Mouse (Mus musculus) embryonic facial prominence, embryonic 11.5 days (tissue): ENCODE measurements around the gene Tnfrsf18. TPM values are rescaled to one million over a fixed set of nuclear protein-coding genes. Genes with fewer than 3 reads are reported as not detected.

Experiments used
- ATAC-seq: fragments of 200-750 bp; cut with Nextera tagmentation; replicated peaks from 2 replicates; pipeline ENCODE4 v1.8.0; 2017; ENCODE audit warnings: low read depth; ENCODE audit not compliant: insufficient number of reproducible peaks, low FRiP score, low TSS enrichment
- DNase-seq: peaks from one replicate; pipeline ENCODE4 v3.0.0-alpha.2; 2015; ENCODE audit warnings: low spot score
- H3K27ac ChIP-seq: fragments of 300-500 bp; sonication (generic); replicated peaks from 2 replicates; pipeline ENCODE4 v1.5.1; 2014; ENCODE audit warnings: mild to moderate bottlenecking, low read depth, low read length, control low read depth
- H3K27me3 ChIP-seq: fragments of 300-500 bp; sonication (generic); 2 replicates; pipeline ENCODE4 v1.6.1; 2014; ENCODE audit warnings: mild to moderate bottlenecking, low read length, moderate library complexity, mixed read lengths; ENCODE audit not compliant: control insufficient read depth, insufficient read depth
- H3K36me3 ChIP-seq: fragments of 300-500 bp; sonication (generic); replicated peaks from 2 replicates; pipeline ENCODE4 v1.6.1; 2014; ENCODE audit warnings: low read depth, mild to moderate bottlenecking, low read length, moderate library complexity, mixed read lengths; ENCODE audit not compliant: control insufficient read depth, insufficient read depth
- H3K4me1 ChIP-seq: fragments of 300-500 bp; sonication (generic); 2 replicates; pipeline ENCODE4 v1.6.1; 2014; ENCODE audit warnings: low read length, mixed read lengths; ENCODE audit not compliant: control insufficient read depth, insufficient read depth
- H3K4me2 ChIP-seq: fragments of 300-500 bp; sonication (generic); 2 replicates; pipeline ENCODE4 v1.6.1; 2014; ENCODE audit warnings: low read depth, mild to moderate bottlenecking, control low read depth, low read length, moderate library complexity
- H3K4me3 ChIP-seq: fragments of 300-500 bp; sonication (generic); 2 replicates; pipeline ENCODE4 v1.5.1; 2014; ENCODE audit warnings: low read depth, low read length, control low read depth
- H3K9ac ChIP-seq: fragments of 300-500 bp; sonication (generic); replicated peaks from 2 replicates; pipeline ENCODE4 v1.6.1; 2014; ENCODE audit warnings: mild to moderate bottlenecking, control low read depth, low read length
- H3K9me3 ChIP-seq: fragments of 300-500 bp; sonication (generic); replicated peaks from 2 replicates; pipeline ENCODE4 v1.6.1; 2016; ENCODE audit warnings: mild to moderate bottlenecking, low read length, inconsistent platforms, mixed read lengths; ENCODE audit not compliant: control insufficient read depth
- WGBS: fragments of 180-500 bp; shearing (Covaris S2); extraction: QIAGEN DNeasy Blood & Tissue Kit; methylation state at CpG from one replicate; pipeline ENCODE4 v1.1.7; 2014; 5-methylcytosine and 5-hydroxymethylcytosine counted together
- polyA plus RNA-seq: library from polyadenylated mRNA; unstranded; fragments of >200 nt; fragmentation: Nextera tagmentation; extraction: Ambion mirVana; gene quantifications from 2 replicates; pipeline ENCODE4 v1.2.1, GENCODE M21; 2014

Gene Tnfrsf18
- polyA plus RNA-seq, 1 experiment from 2014 or later: 0.55 TPM

- no peak overlapping the region for H3K9ac ChIP-seq
- ATAC-seq (no peak), DNase-seq (no peak)
- WGBS: 87% methylated on average over 5 of the region's 5 CpGs
- H3K9me3 ChIP-seq: no peaks in the 10 kb centered on the region
- H3K27ac ChIP-seq: no peak overlapping the region
- H3K4me3 ChIP-seq: no peak overlapping the region
- no peak overlapping the region for H3K4me2 ChIP-seq
- no peaks in the 10 kb centered on the region for H3K4me1 ChIP-seq
- no peaks in the 10 kb centered on the region for H3K36me3 ChIP-seq
- no peaks in the 10 kb centered on the region for H3K27me3 ChIP-seq
Observed at GRCm38 (mm10) chr4:156055173-156055572, 29.2 kb downstream of the Tnfrsf18 start.

- no peak for DNase-seq
- no peak for ATAC-seq
- Histone ChIP-seq H3K27me3 (no peaks in the 10 kb centered on the region), H3K36me3 (no peaks in the 10 kb centered on the region), H3K9ac (peak overlapping the region; percentile 7; the same call in 1 of the 2 replicates), H3K4me3 (peak overlapping the region; percentile 7; the same call in 1 of the 2 replicates), H3K27ac (no peak overlapping the region), H3K4me2 (peak overlapping the region; percentile 13), H3K4me1 (no peaks in the 10 kb centered on the region), H3K9me3 (no peaks in the 10 kb centered on the region)
- WGBS: 49% methylated on average over 10 of the region's 10 CpGs
Observed at GRCm38 (mm10) chr4:156057702-156058101, 31.7 kb downstream of the Tnfrsf18 start.

- ATAC-seq (no peak; the same call in 1 of the 2 replicates), DNase-seq (no peak)
- H3K36me3 ChIP-seq: no peaks in the 10 kb centered on the region
- no peaks in the 10 kb centered on the region for H3K9me3 ChIP-seq
- H3K9ac ChIP-seq: no peak overlapping the region
- H3K4me2 ChIP-seq: peak overlapping the region; percentile 24
- H3K27ac ChIP-seq: no peak overlapping the region
- no peaks in the 10 kb centered on the region for H3K4me1 ChIP-seq
- H3K4me3 ChIP-seq: peak overlapping the region; percentile 21
- H3K27me3 ChIP-seq: no peaks in the 10 kb centered on the region
- WGBS: 60% methylated on average over 9 of the region's 9 CpGs
Observed at GRCm38 (mm10) chr4:156058826-156059225, 32.9 kb downstream of the Tnfrsf18 start.

DNA sequence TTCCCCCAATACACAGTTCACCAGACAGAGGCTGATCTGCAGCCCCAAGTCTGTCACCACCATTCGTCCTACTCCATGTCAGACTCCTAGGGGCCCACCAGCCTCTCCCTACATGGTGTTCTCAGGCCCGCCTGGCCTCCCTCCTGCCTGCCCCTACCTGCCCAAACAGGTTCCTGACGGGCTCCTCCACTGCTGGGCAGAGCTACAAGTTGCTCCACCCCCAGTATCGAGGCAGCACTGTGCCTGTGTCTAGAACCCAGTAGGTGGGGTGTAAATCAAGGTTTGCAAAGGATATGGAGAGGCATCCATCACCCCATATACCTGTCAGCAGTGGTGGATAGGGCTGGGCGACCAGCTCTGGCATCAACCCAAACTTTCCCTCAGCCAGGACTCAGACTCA lies 33.3 kb downstream of the Tnfrsf18 start, which contains the start of gene Ttll10:
Gene Ttll10, minus strand, starts transcription at position 154 of the 400 bp plus-strand sequence.
- peak; percentile 19 for DNase-seq
- no peaks in the 10 kb centered on the region for H3K4me1 ChIP-seq
- no peak within 1 kb of the TSS for H3K27ac ChIP-seq
- no peak within 1 kb of the TSS for H3K9ac ChIP-seq
- no peaks in the 10 kb centered on the region for H3K27me3 ChIP-seq
- peak within 1 kb of the TSS; percentile 24 for H3K4me2 ChIP-seq
- WGBS: 50% methylated on average over 5 of the region's 5 CpGs
- H3K36me3 ChIP-seq: no peaks in the 10 kb centered on the region
- peak; percentile 51; the same call in 1 of the 2 replicates for ATAC-seq
- no peaks in the 10 kb centered on the region for H3K9me3 ChIP-seq
- peak within 1 kb of the TSS; percentile 21 for H3K4me3 ChIP-seq

GRCm38 (mm10) chr4:156059713-156060112 lies 33.7 kb downstream of the Tnfrsf18 start:
- ATAC-seq: peak; percentile 77
- peak; percentile 59 for DNase-seq

DNA sequence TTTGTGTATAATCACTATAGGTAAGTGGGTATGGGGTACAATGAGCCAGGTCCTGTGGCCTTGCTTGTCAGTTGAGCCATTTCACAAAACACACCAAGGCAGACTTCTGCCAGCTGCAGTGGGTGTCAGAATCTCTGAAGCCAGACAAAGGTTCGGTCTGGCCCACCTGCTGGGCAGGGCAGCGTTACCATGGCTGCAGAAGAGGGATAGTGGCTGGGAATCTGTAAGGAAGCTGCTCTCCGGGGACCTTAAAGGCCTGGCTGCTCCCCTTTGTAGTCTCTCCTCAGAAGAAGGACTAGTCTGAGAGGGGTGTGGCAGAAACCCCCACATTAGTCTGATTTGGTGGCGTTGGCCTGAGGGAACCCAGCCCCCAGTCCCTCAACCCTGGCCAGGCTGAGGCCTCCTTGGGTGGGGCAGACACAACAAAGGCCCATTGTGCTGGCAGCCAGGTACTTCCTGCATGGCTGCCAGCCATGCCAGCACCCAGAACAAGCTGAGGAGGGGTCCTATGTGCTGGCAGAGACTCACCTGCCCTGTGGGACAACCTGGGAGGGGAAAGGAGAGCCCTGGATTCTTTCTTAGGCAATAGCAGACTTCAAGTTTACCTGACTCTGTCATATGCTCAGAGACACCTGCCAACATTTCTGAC lies 38.0 kb downstream of the Tnfrsf18 start:
- no peak overlapping the region for H3K9ac ChIP-seq
- no peak overlapping the region for H3K27ac ChIP-seq
- no peaks in the 10 kb centered on the region for H3K9me3 ChIP-seq
- no peaks in the 10 kb centered on the region for H3K4me1 ChIP-seq
- H3K36me3 ChIP-seq: no peaks in the 10 kb centered on the region
- no peaks in the 10 kb centered on the region for H3K27me3 ChIP-seq
- ATAC-seq: no peak
- H3K4me3 ChIP-seq: no peak overlapping the region
- no peak for DNase-seq
- no peak overlapping the region for H3K4me2 ChIP-seq
- 8% methylated on average over 4 of the region's 4 CpGs for WGBS

More at GRCm38 (mm10) chr4:156059713-156060112, 33.7 kb downstream of the Tnfrsf18 start:
- WGBS: 28% methylated on average over 10 of the region's 10 CpGs
- H3K9me3 ChIP-seq: no peaks in the 10 kb centered on the region
- H3K4me1 ChIP-seq: no peaks in the 10 kb centered on the region
- H3K27ac ChIP-seq: no peak overlapping the region
- H3K36me3 ChIP-seq: no peaks in the 10 kb centered on the region
- no peak overlapping the region for H3K4me2 ChIP-seq
- H3K4me3 ChIP-seq: no peak overlapping the region
- no peak overlapping the region for H3K9ac ChIP-seq
- H3K27me3 ChIP-seq: no peaks in the 10 kb centered on the region

DNA sequence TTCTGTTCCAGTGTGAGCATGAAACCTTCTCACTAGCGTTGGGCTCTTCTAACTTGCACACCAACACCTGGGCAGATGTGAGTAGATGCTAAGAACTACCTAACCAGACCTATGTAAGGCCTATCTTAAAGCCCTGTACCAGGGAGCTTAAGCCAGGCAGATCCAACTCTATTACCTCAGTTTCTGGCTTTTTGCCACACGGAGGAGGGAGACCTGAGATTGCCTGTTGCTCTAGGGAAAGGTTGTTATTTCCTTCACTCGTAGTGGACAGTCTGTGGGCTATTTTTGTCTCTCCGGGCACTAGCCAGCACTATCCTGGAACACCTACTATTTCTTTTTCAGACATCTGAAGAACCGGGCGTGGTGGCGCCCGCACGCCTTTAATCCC lies 38.5 kb downstream of the Tnfrsf18 start:
- H3K27me3 ChIP-seq: no peaks in the 10 kb centered on the region
- H3K9me3 ChIP-seq: no peaks in the 10 kb centered on the region
- H3K4me2 ChIP-seq: no peak overlapping the region
- H3K9ac ChIP-seq: no peak overlapping the region
- H3K27ac ChIP-seq: no peak overlapping the region
- H3K4me1 ChIP-seq: no peaks in the 10 kb centered on the region
- 84% methylated on average over 9 of the region's 9 CpGs for WGBS
- H3K4me3 ChIP-seq: no peak overlapping the region
- no peaks in the 10 kb centered on the region for H3K36me3 ChIP-seq
- ATAC-seq (no peak), DNase-seq (no peak)

DNA sequence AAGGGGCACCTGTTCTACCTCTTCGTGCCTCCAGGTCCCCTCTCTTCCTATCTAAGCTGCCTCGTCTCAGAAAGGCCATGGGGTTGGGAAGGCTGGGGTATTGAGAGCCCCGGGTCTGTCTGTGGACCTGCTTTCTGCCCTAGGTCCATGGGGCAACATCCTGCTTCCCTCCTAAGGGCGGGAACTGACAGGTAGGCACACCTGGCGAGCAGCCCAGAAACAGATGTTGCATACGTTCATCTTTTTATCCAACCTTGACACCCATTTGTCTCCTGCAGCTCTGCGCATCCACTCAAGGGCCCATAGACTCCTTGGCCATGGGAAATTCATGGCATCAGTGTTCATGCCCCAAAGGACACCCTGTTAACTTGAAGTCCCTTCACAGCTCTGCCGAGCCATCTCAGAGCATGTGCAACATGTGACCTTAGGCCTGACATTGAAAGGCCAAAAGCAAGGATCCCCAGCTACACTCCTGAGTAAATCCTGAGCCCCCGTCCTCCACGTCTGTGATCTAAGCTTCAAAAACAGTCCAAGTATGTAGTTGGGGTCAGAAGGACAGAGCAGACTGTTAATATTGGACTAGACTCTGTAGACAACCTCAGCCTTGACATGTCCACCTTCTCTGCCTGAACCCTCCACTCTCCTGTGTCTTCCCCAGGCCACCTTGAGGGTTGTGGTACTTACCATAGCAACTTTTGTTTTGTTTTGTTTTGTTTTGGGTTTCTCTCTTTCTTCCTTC lies 39.4 kb downstream of the Tnfrsf18 start:
- H3K36me3 ChIP-seq: no peaks in the 10 kb centered on the region
- H3K4me1 ChIP-seq: no peaks in the 10 kb centered on the region; the same call in 1 of the 2 replicates
- 82% methylated on average over 10 of the region's 10 CpGs for WGBS
- H3K27me3 ChIP-seq: no peaks in the 10 kb centered on the region
- H3K4me3 ChIP-seq: no peak overlapping the region
- H3K4me2 ChIP-seq: no peak overlapping the region
- DNase-seq (no peak), ATAC-seq (no peak)
- H3K9me3 ChIP-seq: no peaks in the 10 kb centered on the region
- no peak overlapping the region for H3K9ac ChIP-seq
- no peak overlapping the region for H3K27ac ChIP-seq
